Mouse (Mus musculus) testis, adult 10 weeks (tissue): ENCODE measurements around the gene Mbtps1. TPM values are rescaled to one million over a fixed set of nuclear protein-coding genes. Genes with fewer than 3 reads are reported as not detected.

Experiments used
- polyA plus RNA-seq: library from polyadenylated mRNA; stranded (reverse); fragments of 350-450 nt; fragmentation: Illumina TruSeq; extraction: RNeasy Lipid Tissue Mini Kit (QIAGEN cat#74804); gene quantifications from one replicate; pipeline ENCODE4 v1.2.3, GENCODE M21; 2014; ENCODE audit warnings: low read depth, low replicate concordance

The Mbtps1 gene
- 16.9 TPM for polyA plus RNA-seq

GRCm38 (mm10) chr8:119558603-119559401 is at the start of gene Mbtps1:
Gene Mbtps1 (minus strand): TSS chr8:119558735.

GRCm38 (mm10) chr8:119604996-119605395 is 46.5 kb upstream of the Mbtps1 start, which contains the start of gene Taf1c:
Gene Taf1c (minus strand): TSS chr8:119605222.

GRCm38 (mm10) chr8:119574437-119575365 is 16.2 kb upstream of the Mbtps1 start, which contains the start of the genes Hsdl1 and Dnaaf1:
Gene Hsdl1 (minus strand): TSS chr8:119575183.
Gene Dnaaf1 (plus strand): TSS chr8:119575235.

GRCm38 (mm10) chr8:119501598-119501997 is 56.9 kb downstream of the Mbtps1 start, which contains the start of gene Slc38a8:
Gene Slc38a8 (minus strand): TSS chr8:119501698.

Other genes starting within 250 kb of the Mbtps1 start
- 563 TPM for gene Hsbp1, start 214.2 kb downstream of the Mbtps1 start, polyA plus RNA-seq
- gene Mlycd, start 163.9 kb downstream of the Mbtps1 start, polyA plus RNA-seq: 0.41 TPM
- gene Osgin1, start 124.6 kb downstream of the Mbtps1 start, polyA plus RNA-seq: 6.7 TPM
- gene Necab2, start 112.0 kb downstream of the Mbtps1 start, polyA plus RNA-seq: 0.63 TPM
- 0.17 TPM for gene Slc38a8, start 57.0 kb downstream of the Mbtps1 start, polyA plus RNA-seq
- gene Hsdl1, start 16.4 kb upstream of the Mbtps1 start, polyA plus RNA-seq: 6.0 TPM
- 38.7 TPM for gene Dnaaf1, start 16.5 kb upstream of the Mbtps1 start, polyA plus RNA-seq
- not detected for gene Taf1c, start 46.5 kb upstream of the Mbtps1 start, polyA plus RNA-seq
- gene Adad2, start 54.0 kb upstream of the Mbtps1 start, polyA plus RNA-seq: 0.21 TPM
- 1.4 TPM for gene Kcng4, start 76.9 kb upstream of the Mbtps1 start, polyA plus RNA-seq
- gene Wfdc1, start 107.6 kb upstream of the Mbtps1 start, polyA plus RNA-seq: 3.9 TPM
- not detected for gene Atp2c2, start 141.3 kb upstream of the Mbtps1 start, polyA plus RNA-seq
- 1.3 TPM for gene Tldc1, start 219.7 kb upstream of the Mbtps1 start, polyA plus RNA-seq